Mouse (Mus musculus) small intestine, adult 2 months (tissue): ENCODE measurements around the gene Grm8.

Experiments used
- CTCF ChIP-seq: fragments of 200-500 bp; IDR thresholded peaks from 2 replicates; pipeline ENCODE4 v1.5.1; 2012; ENCODE audit warnings: low read depth, mild to moderate bottlenecking, control low read depth, inconsistent platforms, low read length, moderate library complexity, mixed read lengths; ENCODE audit not compliant: insufficient replicate concordance, insufficient read length; ENCODE audit errors: extremely low read depth
- POLR2A ChIP-seq: fragments of 200-500 bp; IDR thresholded peaks from 2 replicates; pipeline ENCODE4 v1.6.1; 2012; ENCODE audit warnings: low read depth, mild to moderate bottlenecking, control low read depth, inconsistent platforms, low read length, moderate library complexity

DNA sequence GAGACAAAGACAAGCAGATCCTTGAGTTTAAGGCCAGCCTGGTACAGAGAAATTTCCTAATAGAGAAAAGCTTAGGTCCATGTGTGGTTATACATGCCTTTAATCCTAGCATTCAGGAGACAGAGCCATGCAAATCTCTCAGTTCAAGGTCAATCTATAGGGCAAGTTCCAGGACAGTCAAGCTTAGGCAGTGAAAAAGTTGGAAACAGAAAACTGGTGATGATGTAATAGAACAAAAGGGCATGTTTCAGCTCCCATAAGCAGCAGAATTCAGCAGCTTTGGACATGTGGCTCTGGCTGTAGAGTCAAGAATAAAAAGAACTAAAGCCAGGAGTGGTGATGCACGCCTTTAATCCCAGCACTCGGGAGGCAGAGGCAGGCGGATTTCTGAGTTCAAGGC is 336.2 kb downstream of the Grm8 start:
- TF ChIP-seq POLR2A (no peak), CTCF (no peak)
